Mouse (Mus musculus): ENCODE results near the gene Tmeff1. TPM values are rescaled to one million over a fixed set of nuclear protein-coding genes. Genes with fewer than 3 reads are reported as not detected.

Tmeff1 gene
- polyA plus RNA-seq, 1 experiment: 7.9 TPM

GRCm38 (mm10) chr4:48552486-48553064 is 32.4 kb upstream of the Tmeff1 start:
- no peak for TF ChIP-seq CTCF (IDR thresholded peaks at IDR 0.05; ENCODE audit: control insufficient read depth, insufficient read depth, low read length)
- TF ChIP-seq POLR2A (IDR thresholded peaks at IDR 0.05; ENCODE audit: borderline replicate concordance, control insufficient read depth, low read depth, low read length): no peak
- WGBS: 52% methylated on average over 27 of the region's 27 CpGs
- peaks cover 2% of the 10 kb centered on the region for H3K4me1 ChIP-seq (ENCODE audit: control insufficient read depth, insufficient read depth, low read length)
- peak overlapping the region; percentile 78 for H3K27ac ChIP-seq (ENCODE audit: control insufficient read depth, insufficient read depth, low read depth, low read length, poor library complexity)
- H3K4me3 ChIP-seq (replicated peaks; ENCODE audit: control insufficient read depth, low read depth, low read length): peak overlapping the region; percentile 53

GRCm38 (mm10) chr4:48554132-48554531 is 30.8 kb upstream of the Tmeff1 start:
- Histone ChIP-seq H3K27ac (ENCODE audit: control insufficient read depth, insufficient read depth, low read depth, low read length, poor library complexity) (peak overlapping the region; percentile 3; the same call in 1 of the 2 replicates), H3K4me1 (ENCODE audit: control insufficient read depth, insufficient read depth, low read length) (peaks cover 2% of the 10 kb centered on the region), H3K4me3 (replicated peaks; ENCODE audit: control insufficient read depth, low read depth, low read length) (peak overlapping the region; percentile 19)
- 5% methylated on average over 7 of the region's 7 CpGs for WGBS
- TF ChIP-seq POLR2A (IDR thresholded peaks at IDR 0.05; ENCODE audit: borderline replicate concordance, control insufficient read depth, low read depth, low read length) (no peak), CTCF (IDR thresholded peaks at IDR 0.05; ENCODE audit: control insufficient read depth, insufficient read depth, low read length) (no peak)

- no peaks in the 10 kb centered on the region; the same call in none of the 2 replicates for H3K4me1 ChIP-seq (ENCODE audit: control insufficient read depth, insufficient read depth, low read length)
- WGBS: 8% methylated on average over 3 of the region's 3 CpGs
- H3K27ac ChIP-seq (ENCODE audit: control insufficient read depth, insufficient read depth, low read depth, low read length, poor library complexity): no peak overlapping the region
- no peak overlapping the region for H3K4me3 ChIP-seq (replicated peaks; ENCODE audit: control insufficient read depth, low read depth, low read length)
- TF ChIP-seq POLR2A (IDR thresholded peaks at IDR 0.05; ENCODE audit: borderline replicate concordance, control insufficient read depth, low read depth, low read length) (no peak), CTCF (IDR thresholded peaks at IDR 0.05; ENCODE audit: control insufficient read depth, insufficient read depth, low read length) (no peak)
Observed at GRCm38 (mm10) chr4:48555729-48556128, 29.2 kb upstream of the Tmeff1 start.

- no peak for TF ChIP-seq POLR2A (IDR thresholded peaks at IDR 0.05; ENCODE audit: borderline replicate concordance, control insufficient read depth, low read depth, low read length)
- TF ChIP-seq CTCF (IDR thresholded peaks at IDR 0.05; ENCODE audit: control insufficient read depth, insufficient read depth, low read length): no peak
- Histone ChIP-seq H3K27ac (ENCODE audit: control insufficient read depth, insufficient read depth, low read depth, low read length, poor library complexity) (no peak overlapping the region), H3K4me1 (ENCODE audit: control insufficient read depth, insufficient read depth, low read length) (no peaks in the 10 kb centered on the region; the same call in 1 of the 2 replicates), H3K4me3 (replicated peaks; ENCODE audit: control insufficient read depth, low read depth, low read length) (no peak overlapping the region)
- WGBS: 90% methylated on average over 14 of the region's 14 CpGs
Observed at GRCm38 (mm10) chr4:48559652-48560051, 25.3 kb upstream of the Tmeff1 start.

- Histone ChIP-seq H3K4me3 (replicated peaks; ENCODE audit: control insufficient read depth, low read depth, low read length) (no peak overlapping the region), H3K4me1 (ENCODE audit: control insufficient read depth, insufficient read depth, low read length) (no peaks in the 10 kb centered on the region), H3K27ac (ENCODE audit: control insufficient read depth, insufficient read depth, low read depth, low read length, poor library complexity) (no peak overlapping the region)
- 84% methylated on average over 8 of the region's 8 CpGs for WGBS
- TF ChIP-seq CTCF (IDR thresholded peaks at IDR 0.05; ENCODE audit: control insufficient read depth, insufficient read depth, low read length): no peak
- no peak for TF ChIP-seq POLR2A (IDR thresholded peaks at IDR 0.05; ENCODE audit: borderline replicate concordance, control insufficient read depth, low read depth, low read length)
Observed at GRCm38 (mm10) chr4:48561824-48562223, 23.1 kb upstream of the Tmeff1 start.

- no peak overlapping the region for H3K4me3 ChIP-seq (replicated peaks; ENCODE audit: control insufficient read depth, low read depth, low read length)
- no peak overlapping the region for H3K27ac ChIP-seq (ENCODE audit: control insufficient read depth, insufficient read depth, low read depth, low read length, poor library complexity)
- TF ChIP-seq POLR2A (IDR thresholded peaks at IDR 0.05; ENCODE audit: borderline replicate concordance, control insufficient read depth, low read depth, low read length) (no peak), CTCF (IDR thresholded peaks at IDR 0.05; ENCODE audit: control insufficient read depth, insufficient read depth, low read length) (no peak)
- H3K4me1 ChIP-seq (ENCODE audit: control insufficient read depth, insufficient read depth, low read length): no peaks in the 10 kb centered on the region
Observed at GRCm38 (mm10) chr4:48564962-48565361, 20.0 kb upstream of the Tmeff1 start.

GRCm38 (mm10) chr4:48576361-48576760 is 8.6 kb upstream of the Tmeff1 start:
- H3K4me3 ChIP-seq (replicated peaks; ENCODE audit: control insufficient read depth, low read depth, low read length): no peak overlapping the region
- H3K4me1 ChIP-seq (ENCODE audit: control insufficient read depth, insufficient read depth, low read length): no peaks in the 10 kb centered on the region
- no peak for TF ChIP-seq POLR2A (IDR thresholded peaks at IDR 0.05; ENCODE audit: borderline replicate concordance, control insufficient read depth, low read depth, low read length)
- no peak for TF ChIP-seq CTCF (IDR thresholded peaks at IDR 0.05; ENCODE audit: control insufficient read depth, insufficient read depth, low read length)
- 73% methylated on average over 7 of the region's 7 CpGs for WGBS
- no peak overlapping the region for H3K27ac ChIP-seq (ENCODE audit: control insufficient read depth, insufficient read depth, low read depth, low read length, poor library complexity)

GRCm38 (mm10) chr4:48577831-48578230 is 7.1 kb upstream of the Tmeff1 start:
- Histone ChIP-seq H3K27ac (ENCODE audit: control insufficient read depth, insufficient read depth, low read depth, low read length, poor library complexity) (no peak overlapping the region), H3K4me3 (replicated peaks; ENCODE audit: control insufficient read depth, low read depth, low read length) (no peak overlapping the region), H3K4me1 (ENCODE audit: control insufficient read depth, insufficient read depth, low read length) (no peaks in the 10 kb centered on the region)
- WGBS: 79% methylated on average over 1 of the region's 1 CpGs
- no peak for TF ChIP-seq CTCF (IDR thresholded peaks at IDR 0.05; ENCODE audit: control insufficient read depth, insufficient read depth, low read length)

- Histone ChIP-seq H3K4me3 (replicated peaks; ENCODE audit: control insufficient read depth, low read depth, low read length) (no peak overlapping the region), H3K4me1 (ENCODE audit: control insufficient read depth, insufficient read depth, low read length) (no peaks in the 10 kb centered on the region), H3K27ac (ENCODE audit: control insufficient read depth, insufficient read depth, low read depth, low read length, poor library complexity) (no peak overlapping the region)
- TF ChIP-seq CTCF (IDR thresholded peaks at IDR 0.05; ENCODE audit: control insufficient read depth, insufficient read depth, low read length): no peak
- no peak for TF ChIP-seq POLR2A (IDR thresholded peaks at IDR 0.05; ENCODE audit: borderline replicate concordance, control insufficient read depth, low read depth, low read length)
- 61% methylated on average over 4 of the region's 4 CpGs for WGBS
Observed at GRCm38 (mm10) chr4:48578399-48578798, 6.6 kb upstream of the Tmeff1 start.
